Comparison of ENCODE assay signal across 18 mouse cellular contexts in genomic region chr3:82054283-82054974, GRCm38 (mm10). TPM values are rescaled to one million over a fixed set of nuclear protein-coding genes. Genes with fewer than 3 reads are reported as not detected.
DNase-seq lines count a peak whose midpoint lies in the region; ATAC-seq and TF ChIP-seq lines count a peak whose summit lies in the region.
"Had no signal": no experiment of that assay in that cellular context is flagged by ENCODE, and none has a peak within 500 bp of the region (broad histone marks: within the 10 kb centered on the region; RNA-seq: fewer than 3 reads in every experiment).

No protein-coding gene starts in this region.

- peaks cover 29% of the 10 kb centered on the region for H3K4me1 ChIP-seq in heart, embryonic 12.5 days (replicated peaks)
- H3K4me1 ChIP-seq in liver, adult 2 months (ENCODE audit: control insufficient read depth, insufficient read depth, low read length) = no peaks in the 10 kb centered on the region
- no peaks in the 10 kb centered on the region for H3K4me1 ChIP-seq in liver, postnatal 0 days (ENCODE audit: insufficient read depth)
- H3K4me1 ChIP-seq in embryonic facial prominence, embryonic 12.5 days = peaks cover 12% of the 10 kb centered on the region
- no peaks in the 10 kb centered on the region for H3K4me1 ChIP-seq in small intestine, adult 2 months (ENCODE audit: control insufficient read depth, insufficient read depth, insufficient read length, low read length)
- H3K4me1 ChIP-seq: forebrain, embryonic 13.5 days; neural tube, embryonic 13.5 days had no signal

- H3K9ac ChIP-seq in heart, embryonic 12.5 days = no peak overlapping the region
- no peak overlapping the region for H3K9ac ChIP-seq in liver, adult 2 months (ENCODE audit: low read depth, low read length)
- H3K9ac ChIP-seq in liver, postnatal 0 days (replicated peaks) = no peak overlapping the region
- no peak overlapping the region for H3K9ac ChIP-seq in embryonic facial prominence, embryonic 12.5 days
- H3K9ac ChIP-seq: forebrain, embryonic 13.5 days; heart, embryonic 15.5 days; neural tube, embryonic 13.5 days had no signal

- 19% methylated on average over 5 of the region's 5 CpGs for WGBS in heart, embryonic 12.5 days
- 64% methylated on average over 5 of the region's 5 CpGs for WGBS in liver, adult 2 months
- WGBS in liver, postnatal 0 days (ENCODE audit: insufficient replicate concordance) = 47% methylated on average over 5 of the region's 5 CpGs
- WGBS in embryonic facial prominence, embryonic 12.5 days = 43% methylated on average over 5 of the region's 5 CpGs
- WGBS in small intestine, adult 2 months = 57% methylated on average over 5 of the region's 5 CpGs

- H3K27ac ChIP-seq in heart, embryonic 12.5 days (ENCODE audit: poor library complexity, severe bottlenecking) = peak overlapping the region; percentile 32; the same call in 1 of the 2 replicates
- H3K27ac ChIP-seq in liver, adult 2 months (replicated peaks; ENCODE audit: insufficient read depth, low read depth, low read length) = 0 out of 2 replicates have a peak overlapping the region, but pooled peaks have one; percentile 7
- no peak overlapping the region for H3K27ac ChIP-seq in liver, postnatal 0 days (ENCODE audit: low read depth)
- peak overlapping the region; percentile 24; the same call in 1 of the 2 replicates for H3K27ac ChIP-seq in embryonic facial prominence, embryonic 12.5 days
- H3K27ac ChIP-seq in small intestine, adult 2 months (ENCODE audit: insufficient read depth, low read depth, low read length) = peak overlapping the region; percentile 42
- H3K27ac ChIP-seq: forebrain, embryonic 13.5 days; heart, embryonic 15.5 days; neural tube, embryonic 13.5 days had no signal

- no peak for TF ChIP-seq EP300 in liver, postnatal 0 days (IDR thresholded peaks at IDR 0.05; ENCODE audit: low read depth)

- TF ChIP-seq POLR2A in liver, adult 2 months (IDR thresholded peaks at IDR 0.05; ENCODE audit: extremely low read depth, insufficient read depth, low read length) = no peak
- no peak for TF ChIP-seq POLR2A in small intestine, adult 2 months (IDR thresholded peaks at IDR 0.05; ENCODE audit: low read depth, low read length)

- no peak for ATAC-seq in heart, embryonic 12.5 days (ENCODE audit: insufficient number of reproducible peaks, low FRiP score)
- no peak for ATAC-seq in liver, postnatal 0 days
- ATAC-seq in embryonic facial prominence, embryonic 12.5 days (ENCODE audit: insufficient number of reproducible peaks, insufficient read depth, low FRiP score, low TSS enrichment) = no peak
- no peak for ATAC-seq in inflammation-experienced regulatory T-cells, adult 6 months
- ATAC-seq in erythroblast, adult 5-6 weeks (replicated peaks; ENCODE audit: low FRiP score, poor library complexity, severe bottlenecking) = no peak
- ATAC-seq: forebrain, embryonic 13.5 days; hindbrain, embryonic 16.5 days; midbrain, embryonic 16.5 days had no signal

- no peaks in the 10 kb centered on the region for H3K79me2 ChIP-seq in liver, adult 2 months (ENCODE audit: control insufficient read depth, insufficient read depth, low read length)

- no peaks in the 10 kb centered on the region for H3K9me3 ChIP-seq in heart, embryonic 12.5 days (replicated peaks)
- no peaks in the 10 kb centered on the region for H3K9me3 ChIP-seq in liver, postnatal 0 days (ENCODE audit: low read length)
- no peaks in the 10 kb centered on the region for H3K9me3 ChIP-seq in embryonic facial prominence, embryonic 12.5 days
- H3K9me3 ChIP-seq: forebrain, embryonic 13.5 days; heart, embryonic 15.5 days; neural tube, embryonic 13.5 days had no signal

- H3K4me3 ChIP-seq in heart, embryonic 12.5 days = no peak overlapping the region
- no peak overlapping the region for H3K4me3 ChIP-seq in liver, adult 2 months (ENCODE audit: insufficient read depth, low read depth, low read length)
- no peak overlapping the region for H3K4me3 ChIP-seq in liver, postnatal 0 days (ENCODE audit: low read depth, low read length)
- H3K4me3 ChIP-seq in embryonic facial prominence, embryonic 12.5 days = no peak overlapping the region
- no peak overlapping the region for H3K4me3 ChIP-seq in small intestine, adult 2 months (ENCODE audit: low read depth, low read length)
- H3K4me3 ChIP-seq: forebrain, embryonic 13.5 days; heart, embryonic 15.5 days; neural tube, embryonic 13.5 days had no signal

- no peaks in the 10 kb centered on the region for H3K27me3 ChIP-seq in heart, embryonic 12.5 days (replicated peaks)
- no peaks in the 10 kb centered on the region for H3K27me3 ChIP-seq in liver, adult 2 months (ENCODE audit: control insufficient read depth, insufficient read depth, low read length)
- H3K27me3 ChIP-seq in liver, postnatal 0 days (ENCODE audit: insufficient read depth, low read length) = no peaks in the 10 kb centered on the region
- no peaks in the 10 kb centered on the region for H3K27me3 ChIP-seq in embryonic facial prominence, embryonic 12.5 days
- H3K27me3 ChIP-seq in small intestine, adult 2 months (ENCODE audit: control insufficient read depth, insufficient read depth, low read length) = no peaks in the 10 kb centered on the region
- H3K27me3 ChIP-seq: forebrain, embryonic 13.5 days; heart, embryonic 15.5 days had no signal

- no peak for TF ChIP-seq CTCF in liver, adult 2 months (IDR thresholded peaks at IDR 0.05; ENCODE audit: low read depth, low read length)
- no peak for TF ChIP-seq CTCF in liver, postnatal 0 days (IDR thresholded peaks at IDR 0.05; ENCODE audit: low read depth)
- TF ChIP-seq CTCF in small intestine, adult 2 months (IDR thresholded peaks at IDR 0.05; ENCODE audit: extremely low read depth, insufficient read length, insufficient replicate concordance, low read depth, low read length) = no peak

- H3K36me3 ChIP-seq in heart, embryonic 12.5 days = peaks cover 11% of the 10 kb centered on the region; the same call in 1 of the 2 replicates
- no peaks in the 10 kb centered on the region for H3K36me3 ChIP-seq in liver, adult 2 months (ENCODE audit: control insufficient read depth, insufficient read depth, low read length)
- H3K36me3 ChIP-seq in liver, postnatal 0 days (replicated peaks; ENCODE audit: insufficient read depth, low read length) = no peaks in the 10 kb centered on the region
- H3K36me3 ChIP-seq in embryonic facial prominence, embryonic 12.5 days = no peaks in the 10 kb centered on the region
- H3K36me3 ChIP-seq in small intestine, adult 2 months (ENCODE audit: control insufficient read depth, insufficient read depth, low read length) = no peaks in the 10 kb centered on the region
- H3K36me3 ChIP-seq: heart, embryonic 15.5 days; neural tube, embryonic 13.5 days had no signal

- DNase-seq in heart, adult 9 months (ENCODE audit: low spot score in 2 of 2) = no peak
- DNase-seq in liver, adult 2 months (ENCODE audit: extremely low read depth, low read depth, low spot score) = peak; percentile 26
- DNase-seq in liver, postnatal 0 days = no peak
- DNase-seq: adrenal gland, postnatal 36 days; embryo, embryonic 11 days; right cerebral cortex, postnatal 14 days; thymus, postnatal 25 days had no signal

- H3K4me2 ChIP-seq in heart, embryonic 12.5 days = no peak overlapping the region
- no peak overlapping the region for H3K4me2 ChIP-seq in liver, postnatal 0 days (ENCODE audit: low read depth, low read length)
- no peak overlapping the region for H3K4me2 ChIP-seq in embryonic facial prominence, embryonic 12.5 days (replicated peaks)
- H3K4me2 ChIP-seq: forebrain, embryonic 13.5 days; heart, embryonic 15.5 days; neural tube, embryonic 13.5 days had no signal

RNA-seq across cellular contexts. Expression of gene Gucy1b1, which starts 20.1 kb away (rescaled TPM):
- 61.4 and 62.6 TPM in 2 replicates for polyA plus RNA-seq in heart, embryonic 12.5 days (2016; fragmentation: Nextera tagmentation; extraction: Ambion mirVana)
- total RNA-seq in liver, adult 2 months (2014; rRNA removed) = 6.7 and 7.3 TPM in 2 replicates
- polyA plus RNA-seq in liver, adult 2 months (2012; rRNA removed) = 1.9 and 3.0 TPM in 2 replicates
- polyA plus RNA-seq in liver, postnatal 0 days (2015; fragmentation: Nextera tagmentation; extraction: Ambion mirVana) = 6.9 and 7.7 TPM in 2 replicates
- polyA plus RNA-seq in embryonic facial prominence, embryonic 12.5 days (2016; fragmentation: Nextera tagmentation; extraction: Ambion mirVana) = 8.0 and 9.7 TPM in 2 replicates
- 2.2 and 2.4 TPM in 2 replicates for polyA plus RNA-seq in small intestine, adult 2 months (2012; rRNA removed)
- 1 to 10 TPM; 2.9 to 6.3 (median 4.3) TPM for polyA plus RNA-seq in inflammation-experienced regulatory T-cells, adult 6 months (2017; shearing (Covaris generic))
- total RNA-seq in erythroblast, adult 5-6 weeks (2015; ENCODE audit: low replicate concordance) = 8.5 TPM in 1 of 2 replicates, not detected in the other
- not detected in 2 replicates for total RNA-seq in erythroblast, adult 5-6 weeks (2017; ENCODE audit: low replicate concordance)
- total RNA-seq: MEL had no signal
